Mouse (Mus musculus): ENCODE results near the gene Aff3.
A peak's percentile ranks its signal among the peaks of the same experiment; 100 is the strongest.

Aff3 gene

DNA sequence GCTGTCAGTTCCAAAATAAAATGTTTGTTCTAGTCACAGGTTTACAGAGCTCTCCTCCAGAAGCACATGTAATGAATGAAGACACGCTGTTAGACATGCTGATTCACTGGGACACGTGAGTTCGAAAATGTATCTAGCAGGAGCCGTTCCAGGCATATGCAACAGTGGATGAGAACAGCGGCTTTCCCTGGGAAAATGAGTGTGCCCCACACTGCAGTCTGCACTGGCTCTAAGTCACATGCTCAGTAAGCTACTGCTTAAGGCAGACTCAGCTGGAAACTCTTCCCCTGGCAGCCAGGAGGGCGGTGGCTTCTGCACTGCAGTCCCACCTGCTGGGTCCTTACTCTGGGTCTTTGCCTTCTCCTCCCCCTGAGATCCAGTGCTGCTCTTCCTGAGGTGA lies 271.2 kb downstream of the Aff3 start:
- peak; percentile 32 to 61 for DNase-seq (ENCODE audit: low spot score in 2 of 2)

DNA sequence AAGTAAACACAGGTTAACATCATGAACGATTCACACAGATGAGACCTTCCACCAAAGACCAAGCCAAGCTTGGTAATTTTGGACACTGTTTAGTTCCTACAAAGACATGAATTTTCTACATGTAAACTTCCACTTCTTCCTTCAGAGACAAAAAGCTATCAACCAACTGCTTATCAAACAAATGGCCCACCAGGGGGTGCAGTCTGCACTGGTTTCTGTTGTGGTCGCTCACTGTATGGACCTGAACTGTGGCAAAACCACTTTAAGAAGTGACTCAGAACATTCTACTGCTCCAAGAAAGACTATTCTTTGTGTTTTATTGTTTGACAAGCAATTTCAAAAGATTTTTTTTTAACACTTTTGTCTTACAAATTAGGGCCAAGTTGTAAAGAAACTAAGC lies 271.8 kb downstream of the Aff3 start:
- peak in 1 of 2 experiments; percentile 59 for DNase-seq (ENCODE audit: low spot score in 2 of 2)

- DNase-seq (ENCODE audit: low spot score in 2 of 2) = no peak
Measured at GRCm38 (mm10) chr1:38390886-38391249, 273.9 kb downstream of the Aff3 start.

GRCm38 (mm10) chr1:38390235-38390885 lies 274.4 kb downstream of the Aff3 start:
- DNase-seq (ENCODE audit: low spot score in 2 of 2) = no peak

DNA sequence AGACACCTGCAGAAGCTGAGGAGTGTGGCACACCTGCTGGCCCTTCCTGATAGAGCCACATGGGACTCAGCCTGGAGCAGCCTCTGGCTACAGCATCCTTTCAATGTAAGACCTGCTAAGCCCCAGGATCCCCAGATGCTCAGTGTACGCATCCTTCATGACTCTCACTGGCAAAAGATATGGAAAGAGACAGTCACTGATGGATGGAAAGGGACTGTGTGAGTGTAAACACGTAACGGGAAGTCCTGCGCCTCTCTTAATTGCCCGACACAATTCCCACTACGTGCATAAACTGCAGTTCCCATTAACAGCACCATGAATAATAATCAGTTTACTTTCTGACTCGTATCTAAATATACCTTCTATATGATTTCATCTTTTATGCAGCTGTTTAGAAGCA lies 275.2 kb downstream of the Aff3 start:
- no peak for DNase-seq (ENCODE audit: low spot score in 2 of 2)

DNA sequence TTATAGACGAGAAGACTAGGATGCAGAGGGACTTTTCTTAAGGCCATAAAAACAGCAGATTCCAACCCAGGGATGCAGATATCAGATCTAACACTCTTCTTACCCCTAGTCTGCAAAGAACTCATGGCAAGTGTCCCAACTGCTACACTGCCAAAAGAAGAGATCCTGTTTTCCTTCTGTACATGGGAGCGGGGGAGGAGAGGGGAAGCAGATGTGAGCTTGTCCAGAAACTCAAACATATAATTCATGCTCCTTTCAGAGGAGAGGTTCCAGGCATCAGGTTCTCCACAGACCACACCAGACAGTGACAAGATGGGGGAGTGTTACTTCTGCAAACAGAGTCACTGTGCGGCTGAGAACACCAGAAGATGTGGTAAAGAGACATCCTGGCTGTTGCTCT lies 276.3 kb downstream of the Aff3 start:
- DNase-seq (ENCODE audit: low spot score in 2 of 2) = no peak

DNA sequence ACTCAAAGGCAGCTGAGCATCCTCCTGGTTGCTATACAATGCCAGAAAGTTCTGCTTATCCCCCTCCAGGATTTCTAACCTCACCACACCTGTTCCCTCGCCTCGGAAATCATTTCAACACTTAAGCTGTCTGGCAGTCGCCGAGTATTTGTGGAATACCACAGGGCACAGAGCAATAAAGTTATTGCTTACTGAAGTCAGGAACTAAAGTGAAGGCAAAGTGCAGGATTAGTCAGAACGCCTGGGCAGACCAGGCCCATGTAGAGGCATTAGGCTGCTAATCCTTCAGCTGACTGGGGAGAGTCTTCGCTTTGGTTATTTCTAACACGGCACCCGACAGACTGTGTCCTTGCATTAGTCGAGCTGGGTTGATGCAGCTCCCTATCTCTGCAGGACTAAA lies 277.3 kb downstream of the Aff3 start:
- no peak for DNase-seq (ENCODE audit: low spot score in 2 of 2)

GRCm38 (mm10) chr1:38384457-38385121 lies 280.2 kb downstream of the Aff3 start:
- no peak for DNase-seq (ENCODE audit: low spot score in 2 of 2)

- no peak for DNase-seq (ENCODE audit: low spot score in 2 of 2)
Measured at GRCm38 (mm10) chr1:38384010-38384409, 280.7 kb downstream of the Aff3 start.

GRCm38 (mm10) chr1:38382683-38383082 lies 282.1 kb downstream of the Aff3 start:
- no peak for DNase-seq (ENCODE audit: low spot score in 2 of 2)

- DNase-seq (ENCODE audit: low spot score in 2 of 2) = no peak
Measured at GRCm38 (mm10) chr1:38377930-38378329, 286.8 kb downstream of the Aff3 start.

DNA sequence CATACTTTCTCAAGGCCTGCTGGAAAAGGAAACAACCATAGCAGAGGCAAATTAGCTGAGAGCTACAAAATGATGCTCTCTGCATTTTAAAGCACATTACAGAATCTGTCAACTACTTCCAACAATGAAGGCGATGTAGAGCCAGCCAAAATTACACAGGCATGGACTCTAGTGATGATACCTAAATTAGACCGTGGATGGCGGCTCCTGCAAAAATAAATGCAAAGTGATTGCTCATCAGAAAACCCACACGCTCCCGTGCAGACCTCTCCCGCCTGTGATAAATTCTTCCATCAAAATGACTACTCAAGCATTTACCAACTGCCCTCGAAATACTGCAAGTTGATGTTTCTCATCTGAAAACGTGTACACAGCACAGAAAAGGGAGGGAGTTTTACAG lies 295.6 kb downstream of the Aff3 start:
- peak in 1 of 2 experiments; percentile 32 for DNase-seq (ENCODE audit: low spot score in 2 of 2)

DNA sequence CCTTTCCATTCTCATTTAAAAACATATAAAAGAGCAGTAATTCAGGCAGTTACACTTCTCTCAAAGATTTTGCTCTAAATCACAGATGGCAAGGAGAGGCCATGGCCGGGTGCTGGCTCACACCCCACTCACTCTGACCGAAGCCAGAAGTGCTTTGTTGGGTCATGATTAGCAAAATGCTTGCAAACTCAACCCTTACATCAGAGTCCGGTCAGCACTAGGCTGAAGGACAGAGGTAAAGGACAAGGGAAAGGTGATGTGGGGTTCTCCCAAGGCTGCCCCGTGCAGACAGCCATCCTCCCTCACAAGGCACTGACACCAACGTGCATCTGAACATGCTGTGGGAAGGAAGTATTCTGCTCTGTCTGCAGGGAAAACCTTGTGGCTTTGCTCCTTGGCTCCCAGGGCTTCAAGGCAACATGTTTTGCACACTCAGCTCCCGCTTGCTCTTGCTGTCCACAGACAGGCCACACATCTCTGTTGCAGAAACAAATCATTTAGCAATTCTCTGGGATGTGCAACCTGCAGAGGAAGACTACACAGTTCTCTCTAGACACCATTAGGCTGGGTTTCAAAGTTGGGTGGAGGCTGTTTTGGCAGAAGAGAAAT lies 296.6 kb downstream of the Aff3 start:
- no peak for DNase-seq (ENCODE audit: low spot score in 2 of 2)

DNA sequence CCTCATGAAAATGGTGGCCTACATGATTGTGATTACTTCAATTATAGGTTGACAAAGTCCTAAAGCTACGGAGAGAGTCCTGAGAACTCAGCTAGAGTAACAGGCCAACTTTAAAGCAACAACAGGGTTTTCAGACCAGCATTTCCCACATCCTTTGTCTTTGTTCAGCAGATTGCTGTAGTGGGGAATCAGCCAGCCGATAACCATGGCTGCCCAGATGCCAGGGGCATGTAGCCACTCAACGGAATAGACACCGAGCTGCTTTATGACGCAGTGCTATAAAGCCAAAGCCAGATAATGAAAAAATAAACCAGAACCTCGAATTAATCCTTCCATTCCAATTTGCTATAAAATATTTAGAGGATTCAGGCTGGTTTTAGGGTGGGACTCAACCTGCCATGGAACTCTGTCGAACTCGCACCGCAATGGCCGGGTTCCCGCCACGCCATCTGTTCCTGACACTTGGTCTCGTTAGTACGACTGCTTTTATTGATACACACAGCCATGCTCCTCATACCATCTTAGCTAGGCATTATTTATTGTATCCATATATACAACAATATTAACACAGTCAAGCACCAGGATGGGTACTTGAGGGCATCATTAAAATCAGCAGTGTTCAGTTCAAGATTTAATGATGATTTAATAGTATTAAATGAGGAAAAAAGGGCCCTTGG lies 297.2 kb downstream of the Aff3 start:
- no peak for DNase-seq (ENCODE audit: low spot score in 2 of 2)

DNA sequence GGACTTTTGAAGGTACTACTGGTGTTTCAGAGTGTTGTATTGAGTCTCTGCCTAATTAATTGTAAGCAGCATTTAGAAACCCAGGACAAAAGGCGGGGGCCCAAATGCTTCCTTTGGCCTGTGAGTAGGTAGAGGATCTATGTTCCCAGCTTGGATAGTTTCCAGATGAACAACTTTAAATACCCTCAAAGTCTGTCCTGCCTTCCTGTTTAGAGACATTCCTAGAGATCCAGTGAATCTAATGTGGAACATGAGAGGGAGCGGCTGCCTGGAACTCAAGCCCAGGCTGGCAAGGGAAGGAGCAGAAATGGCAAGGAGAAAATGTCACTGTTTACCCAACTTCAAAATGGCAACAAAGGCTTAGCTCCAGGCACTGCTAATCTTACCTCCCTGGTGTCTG lies 300.9 kb downstream of the Aff3 start:
- no peak for DNase-seq (ENCODE audit: low spot score in 2 of 2)

DNA sequence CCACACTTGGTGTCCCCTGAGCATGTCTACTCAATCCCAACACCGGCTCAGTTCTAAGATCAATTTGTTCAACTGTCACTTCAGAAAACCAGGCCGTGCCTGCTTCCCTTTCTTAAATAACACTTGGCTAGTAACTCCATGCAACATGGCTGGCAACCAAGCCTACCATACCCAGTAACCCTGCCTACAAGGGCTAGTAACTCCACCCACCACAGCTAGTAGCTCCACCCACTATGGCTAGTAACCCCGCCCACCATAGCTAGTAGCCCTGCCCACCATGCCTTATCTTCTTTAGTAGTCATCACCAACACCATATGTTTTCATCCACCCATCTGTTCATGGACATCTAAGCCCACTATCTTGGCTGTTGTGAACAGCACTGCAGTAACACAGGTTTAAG lies 302.5 kb downstream of the Aff3 start:
- DNase-seq (ENCODE audit: low spot score in 2 of 2) = no peak

DNA sequence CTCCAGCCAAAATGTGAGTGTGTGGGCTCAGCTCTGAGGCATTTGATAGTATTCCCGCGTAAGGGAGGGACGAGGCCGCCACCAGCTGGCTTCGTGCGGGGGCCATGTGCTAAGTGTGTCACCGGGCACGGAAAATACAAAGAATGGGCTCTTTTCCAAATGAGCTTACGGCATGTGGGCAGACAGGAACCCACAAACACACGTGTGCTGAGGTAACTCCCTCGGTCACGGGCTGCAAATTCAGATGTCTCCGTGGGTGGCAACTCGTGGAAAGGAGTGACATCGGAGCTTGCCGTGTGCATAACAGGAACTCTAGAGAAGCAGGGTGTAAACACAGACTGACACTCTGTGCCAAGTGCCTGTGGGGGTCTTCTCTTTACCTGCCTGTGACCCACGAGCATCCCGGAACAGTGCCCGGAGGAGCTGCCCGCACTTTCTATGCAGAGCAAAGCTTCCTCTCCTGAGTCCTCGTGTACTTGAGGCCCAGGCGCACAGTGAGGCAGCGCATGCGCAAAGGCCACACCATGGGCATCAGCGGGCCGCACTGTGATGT lies 305.9 kb downstream of the Aff3 start:
- peak; percentile 58 to 68 for DNase-seq (ENCODE audit: low spot score in 2 of 2)

DNA sequence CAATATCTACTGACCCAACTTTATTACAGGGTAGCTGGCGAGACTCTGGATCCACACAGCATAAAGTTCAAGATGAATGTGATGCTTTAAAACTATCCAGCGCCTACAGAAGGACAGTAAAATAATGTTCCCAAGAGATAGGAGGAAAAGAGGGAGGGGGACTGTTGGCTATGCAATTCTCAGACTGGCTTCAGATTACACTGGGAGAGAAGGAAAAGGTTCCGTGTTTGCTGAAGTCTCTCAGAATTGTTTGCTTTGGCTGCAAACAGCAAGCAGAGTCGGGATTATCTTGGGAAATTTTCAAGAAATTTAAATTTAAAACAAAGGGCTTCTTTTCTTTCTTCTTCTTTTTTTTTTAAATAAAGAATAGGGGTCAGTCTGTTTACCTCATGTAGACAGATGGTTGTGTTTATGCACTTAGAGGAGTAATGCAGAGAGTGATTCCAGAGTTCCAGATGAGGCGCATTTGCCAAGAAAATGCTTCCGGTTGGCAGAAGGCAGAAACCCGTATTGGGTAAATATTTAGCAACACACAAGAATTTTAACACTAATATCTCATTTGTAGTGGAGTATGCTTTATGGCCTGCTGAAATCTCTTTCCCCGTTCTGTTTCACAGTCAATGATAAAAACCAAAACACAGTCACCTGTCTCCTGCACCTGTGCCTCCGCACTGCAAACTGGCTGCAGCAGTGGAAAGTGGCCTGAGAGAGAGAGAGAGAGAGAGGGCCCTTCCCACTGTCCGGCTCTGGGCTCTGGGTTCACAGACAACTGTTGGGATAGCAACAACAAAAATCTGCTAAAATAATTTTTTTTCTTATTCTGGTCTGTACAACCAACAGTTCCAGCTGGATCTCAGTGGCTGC lies 306.6 kb downstream of the Aff3 start:
- DNase-seq (ENCODE audit: low spot score in 2 of 2) = no peak

DNA sequence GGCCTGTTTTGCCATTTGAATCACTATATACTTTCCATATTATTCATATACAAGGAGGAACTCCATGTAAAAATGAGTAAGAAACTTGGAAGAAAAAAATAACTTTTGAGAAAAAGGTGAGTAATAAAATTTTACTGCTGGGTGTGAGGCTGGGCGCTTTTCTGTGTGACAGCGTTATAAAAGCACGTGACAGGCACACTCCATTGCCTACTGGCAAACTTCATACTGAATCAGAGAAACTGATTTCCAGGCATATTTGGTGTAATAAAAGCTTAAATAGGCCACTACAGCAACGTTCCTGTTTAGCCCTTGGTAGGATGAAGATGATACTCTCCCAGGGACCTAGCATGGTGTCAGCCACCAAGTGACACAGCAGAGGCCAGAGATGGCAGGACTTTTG lies 310.2 kb downstream of the Aff3 start:
- DNase-seq (ENCODE audit: low spot score in 2 of 2) = no peak

- DNase-seq (ENCODE audit: low spot score in 2 of 2) = no peak
Measured at GRCm38 (mm10) chr1:38347346-38347745, 317.4 kb downstream of the Aff3 start.

DNA sequence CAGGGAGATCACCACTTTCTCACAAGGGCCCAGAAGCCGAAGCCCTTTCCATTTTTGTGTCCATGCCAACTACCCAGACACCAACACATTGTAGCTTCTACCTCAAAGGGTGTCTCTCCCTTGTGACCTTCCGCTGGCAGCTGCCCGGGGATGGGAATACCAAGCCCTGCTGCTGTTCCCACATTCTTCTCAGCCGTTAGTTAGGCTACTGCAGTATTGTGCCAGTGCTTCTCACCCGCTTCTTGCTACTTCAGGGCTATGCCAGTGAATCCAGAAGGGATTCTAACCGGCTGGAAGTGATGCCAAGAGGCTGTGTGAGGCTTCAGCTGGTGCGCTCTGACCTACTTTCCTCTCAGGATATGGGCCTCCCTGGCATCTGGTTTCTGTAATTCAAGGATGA lies 330.5 kb downstream of the Aff3 start:
- peak; percentile 28 to 53 for DNase-seq (ENCODE audit: low spot score in 2 of 2)
